Comparison of ENCODE assay signal across 9 mouse cellular contexts in the genomic region with DNA sequence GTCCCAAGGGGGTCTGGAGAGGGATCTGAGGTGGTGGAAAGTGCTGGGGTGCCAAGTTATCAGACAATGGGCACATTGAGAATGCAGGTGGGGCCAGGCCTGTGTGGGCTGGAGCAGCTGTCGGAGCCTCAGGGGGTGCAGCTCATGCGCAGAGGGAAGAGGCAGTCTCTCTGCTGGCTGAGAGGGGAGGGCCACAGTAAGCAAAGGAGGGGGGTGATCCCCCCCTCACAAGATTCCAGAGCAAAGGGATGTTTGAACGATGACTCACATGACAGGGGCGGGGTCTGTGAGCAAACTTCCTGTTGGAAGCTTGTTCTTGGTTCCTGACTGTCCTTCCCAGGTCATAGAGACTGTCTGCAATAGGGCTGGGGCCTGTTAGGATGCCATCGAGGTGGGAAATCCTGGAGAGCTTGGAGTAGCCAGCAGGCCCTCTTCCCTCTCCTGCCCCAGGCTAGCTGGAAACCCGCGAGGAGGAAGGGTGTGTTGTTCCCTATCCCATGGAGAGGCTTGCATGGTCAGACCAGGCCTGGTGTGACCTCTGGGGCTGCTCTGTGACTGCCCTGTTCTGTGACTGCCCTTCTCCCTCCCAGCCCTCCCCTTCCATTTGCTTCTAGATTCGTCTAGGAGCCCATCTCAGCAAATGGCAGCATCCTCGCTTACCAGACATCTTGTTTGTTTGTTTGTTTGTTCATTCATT. TPM values are rescaled to one million over a fixed set of nuclear protein-coding genes. Genes with fewer than 3 reads are reported as not detected.
DNase-seq lines count a peak whose midpoint lies in the region; ATAC-seq and TF ChIP-seq lines count a peak whose summit lies in the region.
"Had no signal": no experiment of that assay in that cellular context is flagged by ENCODE, and none has a peak within 500 bp of the region (broad histone marks: within the 10 kb centered on the region; RNA-seq: fewer than 3 reads in every experiment).

No protein-coding gene starts in this region.

- peak; percentile 33 for DNase-seq in gastrocnemius, adult 2 months
- DNase-seq in gastrocnemius, adult 8-10 months (ENCODE audit: low spot score in 2 of 2) = no peak
- DNase-seq in adrenal gland, postnatal 14 days = peak; percentile 69
- DNase-seq in heart, adult 9 months (ENCODE audit: low spot score in 2 of 2) = peak; percentile 37 to 43
- peak; percentile 84 for DNase-seq in kidney, postnatal 14 days
- no peak for DNase-seq in spleen, postnatal 4 days (ENCODE audit: low spot score in 2 of 2)
- DNase-seq in thymus, postnatal 10 days (ENCODE audit: low spot score in 2 of 2) = no peak

- ATAC-seq in megakaryocyte-erythroid progenitor cell, adult 5-6 weeks (replicated peaks; ENCODE audit: low FRiP score, low TSS enrichment, poor library complexity, severe bottlenecking) = 0 out of 2 replicates have a peak, but pooled peaks have one; percentile 26

- no peak overlapping the region for H3K4me3 ChIP-seq in gastrocnemius, adult 2 months

- peak overlapping the region; percentile 58 for H3K27ac ChIP-seq in gastrocnemius, adult 2 months
- H3K27ac ChIP-seq: macrophage had no signal

- intact Hi-C loops in gastrocnemius, adult 2 months (cut with DNase I) = no loop called here

- TF ChIP-seq CTCF in gastrocnemius, adult 2 months (IDR thresholded peaks at IDR 0.05) = no peak

RNA-seq across cellular contexts. Expression of gene Cdh1, which starts 16.5 kb away (rescaled TPM):
- under 1 TPM; 0.17 to 0.51 TPM for total RNA-seq in gastrocnemius, adult 2 months (2021)
- under 1 TPM; 0.11 to 0.38 (median 0.31) TPM for total RNA-seq in gastrocnemius, adult 8-10 months (2022)
- 0.56 and 5.2 TPM in 2 replicates for total RNA-seq in adrenal gland, postnatal 14 days (2021)
- not detected in 2 replicates for total RNA-seq in megakaryocyte-erythroid progenitor cell, adult 5-6 weeks (2014; fragmentation: Nextera tagmentation)
- 0.61 TPM in 1 of 2 replicates, not detected in the other for total RNA-seq in megakaryocyte-erythroid progenitor cell, adult 5-6 weeks (2017)

RNA-seq across cellular contexts. Expression of gene Gm10073, which starts 46.4 kb away (rescaled TPM):
- total RNA-seq in gastrocnemius, adult 2 months (2021) = 100 to 1,000 TPM in 1 of 2 experiments, 10 to 100 TPM in 1; 92.2 to 103 TPM
- 100 to 1,000 TPM in 3 of 4 experiments, 10 to 100 TPM in 1; 99.2 to 128 (median 106) TPM for total RNA-seq in gastrocnemius, adult 8-10 months (2022)
- total RNA-seq in adrenal gland, postnatal 14 days (2021) = 103 and 135 TPM in 2 replicates
- total RNA-seq in megakaryocyte-erythroid progenitor cell, adult 5-6 weeks (2014; fragmentation: Nextera tagmentation) = 32.9 and 41.2 TPM in 2 replicates
- total RNA-seq in megakaryocyte-erythroid progenitor cell, adult 5-6 weeks (2017) = 12.5 and 19.6 TPM in 2 replicates

Comparison
In these comparisons a context has a peak if more than half of its experiments do, and no peak if none do; other contexts are left out.
1. DNase-seq: peak in gastrocnemius, adult 2 months (single experiment), adrenal gland, postnatal 14 days (single experiment), heart, adult 9 months (2 of 2) and kidney, postnatal 14 days (single experiment); none in gastrocnemius, adult 8-10 months (0 of 2), spleen, postnatal 4 days (0 of 2) and thymus, postnatal 10 days (0 of 2).